Mouse (Mus musculus): ENCODE data around the gene Lce3b. TPM values are rescaled to one million over a fixed set of nuclear protein-coding genes. Genes with fewer than 3 reads are reported as not detected.

Gene Lce3b
- polyA plus RNA-seq (2012; rRNA removed) (not detected in 2 replicates), polyA plus RNA-seq (2014; fragmentation: Nextera tagmentation; extraction: Ambion mirVana) (not detected in 2 replicates)

DNA sequence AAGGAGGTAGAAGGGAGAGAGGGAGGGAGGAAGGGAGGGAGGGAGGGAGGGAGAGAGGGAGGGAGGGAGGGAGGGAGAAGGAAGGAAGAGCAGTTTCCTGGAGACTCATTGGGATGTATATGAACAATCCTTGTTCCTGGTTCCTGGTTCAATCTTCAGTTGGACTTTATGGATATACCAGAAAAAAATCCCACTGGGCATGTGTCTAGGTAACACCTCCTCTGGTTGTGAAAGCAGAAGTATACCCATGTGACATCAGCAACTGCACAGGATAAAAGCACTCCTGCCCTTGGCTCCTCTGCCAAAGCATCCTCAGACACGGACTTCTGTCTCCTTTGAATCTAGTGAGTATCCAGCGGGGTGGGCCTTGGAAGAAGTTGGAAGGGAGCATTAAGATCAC lies at the start of gene Lce3b:
TSS of gene Lce3b (plus strand) at position 301 of the 400 bp plus-strand sequence.
- H3K27ac ChIP-seq (replicated peaks; ENCODE audit: low read depth, low read length), result no peak within 1 kb of the TSS
- no peak within 1 kb of the TSS for H3K4me3 ChIP-seq (replicated peaks; ENCODE audit: low read length)
- no peaks in the 10 kb centered on the region for H3K36me3 ChIP-seq (ENCODE audit: control insufficient read depth, insufficient read depth, low read length)
- H3K4me2 ChIP-seq (replicated peaks; ENCODE audit: low read depth, low read length, severe bottlenecking), result no peak within 1 kb of the TSS
- no peak within 1 kb of the TSS for H3K9ac ChIP-seq (ENCODE audit: low read depth, low read length, severe bottlenecking)
- DNase-seq (ENCODE audit: low spot score), result no peak
- 52% methylated on average over 2 of the region's 2 CpGs for WGBS
- no peak for ATAC-seq (ENCODE audit: low FRiP score, low read depth)
- H3K4me1 ChIP-seq (ENCODE audit: control insufficient read depth, insufficient read depth, low read length), result no peaks in the 10 kb centered on the region
- H3K9me3 ChIP-seq (ENCODE audit: control insufficient read depth, low read length), result no peaks in the 10 kb centered on the region
- H3K27me3 ChIP-seq (ENCODE audit: control insufficient read depth, insufficient read depth, low read length), result no peaks in the 10 kb centered on the region
- no peak for TF ChIP-seq POLR2A (IDR thresholded peaks at IDR 0.05; ENCODE audit: borderline replicate concordance, extremely low read depth, insufficient read depth, insufficient read length)

DNA sequence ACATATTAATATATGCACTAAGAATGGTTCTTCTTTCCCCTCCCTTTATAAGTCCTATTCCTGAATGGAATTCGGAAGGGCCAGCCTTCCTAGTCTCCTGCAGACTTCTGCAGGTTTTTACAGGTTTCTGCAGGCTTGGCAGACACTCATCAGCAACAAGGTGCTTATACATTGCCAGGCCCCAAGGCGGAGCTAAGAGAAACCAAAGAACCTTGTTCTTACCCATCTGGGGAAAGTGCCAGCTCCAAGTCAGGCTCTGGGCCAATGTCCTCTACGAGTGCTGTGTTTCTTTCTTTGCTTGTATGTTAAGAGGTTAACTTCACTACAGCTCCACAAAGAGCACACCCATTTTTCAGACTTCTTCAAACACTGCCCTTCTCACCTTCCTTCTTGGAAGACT lies 38.7 kb upstream of the Lce3b start:
- no peaks in the 10 kb centered on the region for H3K4me1 ChIP-seq (ENCODE audit: control insufficient read depth, insufficient read depth, low read length)
- no peaks in the 10 kb centered on the region for H3K27me3 ChIP-seq (ENCODE audit: control insufficient read depth, insufficient read depth, low read length)
- H3K36me3 ChIP-seq (ENCODE audit: control insufficient read depth, insufficient read depth, low read length), result no peaks in the 10 kb centered on the region
- 48% methylated on average over 3 of the region's 3 CpGs for WGBS
- no peak overlapping the region for H3K4me2 ChIP-seq (replicated peaks; ENCODE audit: low read depth, low read length, severe bottlenecking)
- no peak for TF ChIP-seq POLR2A (IDR thresholded peaks at IDR 0.05; ENCODE audit: borderline replicate concordance, extremely low read depth, insufficient read depth, insufficient read length)
- H3K9me3 ChIP-seq (ENCODE audit: control insufficient read depth, low read length), result no peaks in the 10 kb centered on the region
- DNase-seq (ENCODE audit: low spot score) (peak; percentile 53), ATAC-seq (ENCODE audit: low FRiP score, low read depth) (no peak)
- no peak overlapping the region for H3K4me3 ChIP-seq (replicated peaks; ENCODE audit: low read length)
- no peak overlapping the region for H3K9ac ChIP-seq (ENCODE audit: low read depth, low read length, severe bottlenecking)
- no peak overlapping the region for H3K27ac ChIP-seq (replicated peaks; ENCODE audit: low read depth, low read length)

DNA sequence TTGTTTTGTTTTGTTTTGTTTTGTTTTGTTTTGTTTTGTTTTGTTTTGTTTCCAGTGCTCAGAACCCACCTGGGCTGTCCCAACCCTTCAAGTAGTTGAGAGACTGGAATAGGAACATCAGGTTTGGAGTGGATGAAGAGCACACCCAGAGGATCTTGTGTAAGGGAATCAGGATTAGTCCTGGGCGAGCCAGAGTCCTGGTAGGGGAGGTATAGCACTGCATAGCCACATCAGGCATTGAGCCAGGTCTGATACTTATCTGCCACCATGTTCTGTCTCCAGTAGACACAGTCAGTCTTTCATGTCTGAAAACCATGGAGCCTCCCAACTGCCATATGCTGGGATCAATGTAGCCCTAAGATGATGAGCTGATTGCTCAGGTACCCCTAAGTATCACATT lies 38.3 kb upstream of the Lce3b start:
- Histone ChIP-seq H3K9me3 (ENCODE audit: control insufficient read depth, low read length) (no peaks in the 10 kb centered on the region), H3K4me3 (replicated peaks; ENCODE audit: low read length) (no peak overlapping the region), H3K27me3 (ENCODE audit: control insufficient read depth, insufficient read depth, low read length) (no peaks in the 10 kb centered on the region), H3K9ac (ENCODE audit: low read depth, low read length, severe bottlenecking) (no peak overlapping the region), H3K36me3 (ENCODE audit: control insufficient read depth, insufficient read depth, low read length) (no peaks in the 10 kb centered on the region), H3K4me2 (replicated peaks; ENCODE audit: low read depth, low read length, severe bottlenecking) (no peak overlapping the region), H3K4me1 (ENCODE audit: control insufficient read depth, insufficient read depth, low read length) (no peaks in the 10 kb centered on the region), H3K27ac (replicated peaks; ENCODE audit: low read depth, low read length) (no peak overlapping the region)
- no peak for TF ChIP-seq POLR2A (IDR thresholded peaks at IDR 0.05; ENCODE audit: borderline replicate concordance, extremely low read depth, insufficient read depth, insufficient read length)
- WGBS, result 64% methylated on average over 1 of the region's 1 CpGs
- DNase-seq (ENCODE audit: low spot score), result no peak
- no peak for ATAC-seq (ENCODE audit: low FRiP score, low read depth)

- ATAC-seq (ENCODE audit: low FRiP score, low read depth), result no peak
- no peak for TF ChIP-seq POLR2A (IDR thresholded peaks at IDR 0.05; ENCODE audit: borderline replicate concordance, extremely low read depth, insufficient read depth, insufficient read length)
- H3K9ac ChIP-seq (ENCODE audit: low read depth, low read length, severe bottlenecking), result no peak overlapping the region
Measured at GRCm38 (mm10) chr3:92902992-92903391, 29.8 kb upstream of the Lce3b start.

GRCm38 (mm10) chr3:92903640-92904039 lies 29.1 kb upstream of the Lce3b start:
- H3K9me3 ChIP-seq (ENCODE audit: control insufficient read depth, low read length), result no peaks in the 10 kb centered on the region
- no peaks in the 10 kb centered on the region for H3K27me3 ChIP-seq (ENCODE audit: control insufficient read depth, insufficient read depth, low read length)
- H3K9ac ChIP-seq (ENCODE audit: low read depth, low read length, severe bottlenecking), result no peak overlapping the region
- no peak overlapping the region for H3K4me3 ChIP-seq (replicated peaks; ENCODE audit: low read length)
- peak; percentile 70 for DNase-seq (ENCODE audit: low spot score)
- no peak overlapping the region for H3K27ac ChIP-seq (replicated peaks; ENCODE audit: low read depth, low read length)
- no peaks in the 10 kb centered on the region for H3K4me1 ChIP-seq (ENCODE audit: control insufficient read depth, insufficient read depth, low read length)
- no peaks in the 10 kb centered on the region for H3K36me3 ChIP-seq (ENCODE audit: control insufficient read depth, insufficient read depth, low read length)
- no peak overlapping the region for H3K4me2 ChIP-seq (replicated peaks; ENCODE audit: low read depth, low read length, severe bottlenecking)
- WGBS, result 31% methylated on average over 4 of the region's 4 CpGs
- ATAC-seq (ENCODE audit: low FRiP score, low read depth), result no peak
- no peak for TF ChIP-seq POLR2A (IDR thresholded peaks at IDR 0.05; ENCODE audit: borderline replicate concordance, extremely low read depth, insufficient read depth, insufficient read length)

More at GRCm38 (mm10) chr3:92902992-92903391, 29.8 kb upstream of the Lce3b start:
- no peak overlapping the region for H3K4me3 ChIP-seq (replicated peaks; ENCODE audit: low read length)
- H3K4me2 ChIP-seq (replicated peaks; ENCODE audit: low read depth, low read length, severe bottlenecking), result no peak overlapping the region
- WGBS, result 21% methylated on average over 3 of the region's 3 CpGs
- no peaks in the 10 kb centered on the region for H3K4me1 ChIP-seq (ENCODE audit: control insufficient read depth, insufficient read depth, low read length)
- DNase-seq (ENCODE audit: low spot score), result no peak
- no peaks in the 10 kb centered on the region for H3K27me3 ChIP-seq (ENCODE audit: control insufficient read depth, insufficient read depth, low read length)
- no peak overlapping the region for H3K27ac ChIP-seq (replicated peaks; ENCODE audit: low read depth, low read length)
- H3K9me3 ChIP-seq (ENCODE audit: control insufficient read depth, low read length), result no peaks in the 10 kb centered on the region
- no peaks in the 10 kb centered on the region for H3K36me3 ChIP-seq (ENCODE audit: control insufficient read depth, insufficient read depth, low read length)

DNA sequence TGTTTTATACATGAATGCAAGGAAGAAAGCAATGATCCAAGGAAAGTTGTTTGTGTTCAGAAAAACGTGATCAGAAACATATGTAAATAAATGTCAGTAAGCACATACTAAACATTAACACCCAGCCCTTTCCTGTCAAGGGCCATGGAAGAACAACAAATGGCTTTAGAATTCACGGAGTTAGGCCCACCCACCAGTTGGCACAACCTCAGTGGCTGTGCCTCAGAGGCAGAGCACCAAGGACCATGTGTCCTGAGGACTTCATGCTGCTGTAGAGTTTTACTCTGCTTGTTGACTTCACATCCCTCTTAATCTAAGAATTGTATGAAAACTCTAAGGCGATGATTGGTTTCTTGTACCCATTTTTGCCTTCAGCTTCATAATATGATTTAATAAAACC lies 27.6 kb upstream of the Lce3b start:
- no peaks in the 10 kb centered on the region for H3K9me3 ChIP-seq (ENCODE audit: control insufficient read depth, low read length)
- no peaks in the 10 kb centered on the region for H3K36me3 ChIP-seq (ENCODE audit: control insufficient read depth, insufficient read depth, low read length)
- no peak overlapping the region for H3K4me2 ChIP-seq (replicated peaks; ENCODE audit: low read depth, low read length, severe bottlenecking)
- no peak for TF ChIP-seq POLR2A (IDR thresholded peaks at IDR 0.05; ENCODE audit: borderline replicate concordance, extremely low read depth, insufficient read depth, insufficient read length)
- ATAC-seq (ENCODE audit: low FRiP score, low read depth), result no peak
- 43% methylated on average over 3 of the region's 3 CpGs for WGBS
- no peak overlapping the region for H3K27ac ChIP-seq (replicated peaks; ENCODE audit: low read depth, low read length)
- H3K4me1 ChIP-seq (ENCODE audit: control insufficient read depth, insufficient read depth, low read length), result no peaks in the 10 kb centered on the region
- DNase-seq (ENCODE audit: low spot score), result no peak
- no peak overlapping the region for H3K4me3 ChIP-seq (replicated peaks; ENCODE audit: low read length)
- H3K9ac ChIP-seq (ENCODE audit: low read depth, low read length, severe bottlenecking), result no peak overlapping the region
- no peaks in the 10 kb centered on the region for H3K27me3 ChIP-seq (ENCODE audit: control insufficient read depth, insufficient read depth, low read length)

Measured in limb, embryonic 14.5 days (tissue).